Mouse (Mus musculus): ENCODE measurements around the gene Glrx.

GRCm38 (mm10) chr13:75867876-75868275, 28.2 kb downstream of the Glrx start:
- TF ChIP-seq CTCF (IDR thresholded peaks at IDR 0.05; ENCODE audit: low read depth) (no peak), EP300 (IDR thresholded peaks at IDR 0.05; ENCODE audit: low read depth) (no peak)
